Mouse (Mus musculus) ES-E14 (cell line): ENCODE data around the gene Agap2.
"Not testable (repeated sequence)": the region's sequence is repeated elsewhere in the genome, so short reads cannot be mapped to it uniquely, and the experiment has no call there.

ENCODE experiments used
- CHD2 ChIP-seq: IDR thresholded peaks from 2 replicates; pipeline ENCODE4 v1.6.1; 2014; ENCODE audit warnings: mild to moderate bottlenecking, low read depth, low read length, inconsistent platforms
- HCFC1 ChIP-seq: IDR thresholded peaks from 2 replicates; pipeline ENCODE4 v1.6.1; 2012; ENCODE audit warnings: low read length, inconsistent platforms, borderline replicate concordance; ENCODE audit not compliant: insufficient read depth
- ZC3H11A ChIP-seq: IDR thresholded peaks from 2 replicates; pipeline ENCODE4 v1.6.1; 2012; ENCODE audit warnings: low read depth, mild to moderate bottlenecking, inconsistent platforms, low read length, borderline replicate concordance

- TF ChIP-seq ZC3H11A, CHD2, HCFC1: not testable (repeated sequence)
These were observed 13.0 kb upstream of the Agap2 start for GRCm38 (mm10) chr10:127062101-127062500.
